Mouse (Mus musculus): ENCODE measurements around the gene Abcc10.

GRCm38 (mm10) chr17:46327906-46328534 lies at the start of gene Abcc10:
- TF ChIP-seq CTCF (IDR thresholded peaks at IDR 0.05; ENCODE audit: low read depth, low read length) (peak; percentile 3), POLR2A (IDR thresholded peaks at IDR 0.05; ENCODE audit: insufficient read depth, low read length) (peak; percentile 82)

Data from ES-Bruce4 (cell line).